ENCODE assay signal across 8 mouse cellular contexts in genomic region chr2:4436361-4437231, GRCm38 (mm10).
DNase-seq lines count a peak whose midpoint lies in the region; ATAC-seq and TF ChIP-seq lines count a peak whose summit lies in the region.

No protein-coding gene starts in this region.

- no peak overlapping the region for H3K9ac ChIP-seq in hindbrain, embryonic 12.5 days
- no peak overlapping the region for H3K9ac ChIP-seq in kidney, embryonic 15.5 days

- no peak overlapping the region for H3K4me3 ChIP-seq in hindbrain, embryonic 12.5 days
- H3K4me3 ChIP-seq in midbrain, embryonic 10.5 days = no peak overlapping the region
- H3K4me3 ChIP-seq in kidney, embryonic 15.5 days (replicated peaks) = no peak overlapping the region

- intact Hi-C loops in heart, postnatal 36 days (cut with DNase I) = loop anchor here (2.0 to 5.0 kb wide), 2 partner anchors 38 to 56 kb away; no protein-coding TSS in a partner anchor
- intact Hi-C loops in gastrocnemius, postnatal 36 days (cut with DNase I) = no loop called here

- DNase-seq in brain, embryonic 14.5 days (ENCODE audit: low read depth) = peak; percentile 93
- DNase-seq in cerebellum, postnatal 14 days = peak; percentile 86 to 90
- DNase-seq in midbrain, embryonic 10.5 days (ENCODE audit: low spot score) = peak; percentile 50
- no peak for DNase-seq in thymus, postnatal 25 days
- no peak for DNase-seq in heart, postnatal 36 days
- no peak for DNase-seq in gastrocnemius, postnatal 36 days

- H3K4me2 ChIP-seq in hindbrain, embryonic 12.5 days (replicated peaks) = peak overlapping the region; percentile 23
- H3K4me2 ChIP-seq in kidney, embryonic 15.5 days = no peak overlapping the region

- no peak for TF ChIP-seq CTCF in brain, embryonic 14.5 days (IDR thresholded peaks at IDR 0.05; ENCODE audit: borderline replicate concordance, extremely low read depth, insufficient read depth, insufficient read length)

- WGBS in hindbrain, embryonic 12.5 days = 28% methylated on average over 19 of the region's 19 CpGs
- 77% methylated on average over 19 of the region's 19 CpGs for WGBS in midbrain, embryonic 10.5 days
- WGBS in kidney, embryonic 15.5 days = 64% methylated on average over 19 of the region's 19 CpGs

- no peak for TF ChIP-seq POLR2A in brain, embryonic 14.5 days (IDR thresholded peaks at IDR 0.05; ENCODE audit: borderline replicate concordance, extremely low read depth, insufficient read depth, insufficient read length, poor library complexity, severe bottlenecking)

- H3K4me1 ChIP-seq in hindbrain, embryonic 12.5 days = peaks cover 62% of the 10 kb centered on the region
- peaks cover 39% of the 10 kb centered on the region for H3K4me1 ChIP-seq in midbrain, embryonic 10.5 days
- H3K4me1 ChIP-seq in kidney, embryonic 15.5 days = peaks cover 31% of the 10 kb centered on the region

- peaks cover 14% of the 10 kb centered on the region; the same call in 1 of the 2 replicates for H3K36me3 ChIP-seq in hindbrain, embryonic 12.5 days
- H3K36me3 ChIP-seq in midbrain, embryonic 10.5 days = peaks cover 72% of the 10 kb centered on the region
- H3K36me3 ChIP-seq in kidney, embryonic 15.5 days = no peaks in the 10 kb centered on the region

- H3K9me3 ChIP-seq in hindbrain, embryonic 12.5 days (replicated peaks) = no peaks in the 10 kb centered on the region
- H3K9me3 ChIP-seq in midbrain, embryonic 10.5 days (replicated peaks) = no peaks in the 10 kb centered on the region
- no peaks in the 10 kb centered on the region for H3K9me3 ChIP-seq in kidney, embryonic 15.5 days (replicated peaks)

- peak overlapping the region; percentile 87 for H3K27ac ChIP-seq in hindbrain, embryonic 12.5 days
- peak overlapping the region; percentile 79 for H3K27ac ChIP-seq in midbrain, embryonic 10.5 days (replicated peaks)
- no peak overlapping the region for H3K27ac ChIP-seq in kidney, embryonic 15.5 days

- no peaks in the 10 kb centered on the region for H3K27me3 ChIP-seq in hindbrain, embryonic 12.5 days
- no peaks in the 10 kb centered on the region for H3K27me3 ChIP-seq in midbrain, embryonic 10.5 days (ENCODE audit: low read depth, poor library complexity, severe bottlenecking)
- H3K27me3 ChIP-seq in kidney, embryonic 15.5 days = no peaks in the 10 kb centered on the region

- ATAC-seq in hindbrain, embryonic 12.5 days (ENCODE audit: low FRiP score) = peak; percentile 89
- ATAC-seq in kidney, embryonic 15.5 days (replicated peaks; ENCODE audit: low FRiP score) = no peak

Comparison
In these comparisons a context has a peak if more than half of its experiments do, and no peak if none do; other contexts are left out.
1. DNase-seq: peak in brain, embryonic 14.5 days (single experiment), cerebellum, postnatal 14 days (2 of 2) and midbrain, embryonic 10.5 days (single experiment); none in thymus, postnatal 25 days (single experiment), heart, postnatal 36 days (0 of 2) and gastrocnemius, postnatal 36 days (0 of 2).